Mouse (Mus musculus) ES-E14 (cell line): ENCODE data around the gene Psma6. TPM values are rescaled to one million over a fixed set of nuclear protein-coding genes. Genes with fewer than 3 reads are reported as not detected.

ENCODE experiments used
- DNase-seq: peaks from one replicate; pipeline ENCODE4 v3.0.0-alpha.2; 2013; ENCODE audit warnings: low read depth, low spot score
- H3K27ac ChIP-seq: 2 replicates; pipeline ENCODE4 v1.5.1; 2012; ENCODE audit warnings: low read depth, mild to moderate bottlenecking, low read length, moderate library complexity, mixed read lengths; ENCODE audit not compliant: poor library complexity, insufficient read depth, severe bottlenecking
- H3K36me3 ChIP-seq: 2 replicates; pipeline ENCODE4 v1.6.1; 2012; ENCODE audit warnings: mild to moderate bottlenecking, low read length, moderate library complexity, mixed read lengths; ENCODE audit not compliant: control insufficient read depth, poor library complexity, insufficient read depth, severe bottlenecking
- H3K4me1 ChIP-seq, 2 experiments: fragments of 150-350 bp in 1 of 2; sonication (generic) in 1 of 2; 2 replicates each; pipeline ENCODE4 v1.6.1; 2012; ENCODE audit warnings: low read length in 2 of 2, mild to moderate bottlenecking in 1 of 2, mixed read lengths in 1 of 2; ENCODE audit not compliant: control insufficient read depth in 2 of 2, insufficient read depth in 2 of 2, poor library complexity in 1 of 2
- H3K4me3 ChIP-seq, 2 experiments: fragments of 150-350 bp in 1 of 2; sonication (generic) in 1 of 2; 2 replicates each; pipeline ENCODE4 v1.5.1; 2012; ENCODE audit warnings: low read length in 2 of 2, low read depth in 1 of 2, mild to moderate bottlenecking in 1 of 2, mixed read lengths in 1 of 2; ENCODE audit not compliant: insufficient read depth in 1 of 2, poor library complexity in 1 of 2, severe bottlenecking in 1 of 2
- H3K9ac ChIP-seq: 2 replicates; pipeline ENCODE4 v1.6.1; 2012; ENCODE audit warnings: low read depth, mild to moderate bottlenecking, low read length, mixed read lengths; ENCODE audit not compliant: poor library complexity, insufficient read depth, severe bottlenecking
- H3K9me3 ChIP-seq: fragments of 150-350 bp; sonication (generic); 2 replicates; pipeline ENCODE4 v1.6.1; 2012; ENCODE audit warnings: low read depth, mild to moderate bottlenecking, low read length; ENCODE audit not compliant: control insufficient read depth, insufficient read depth
- CHD2 ChIP-seq: IDR thresholded peaks from 2 replicates; pipeline ENCODE4 v1.6.1; 2014; ENCODE audit warnings: mild to moderate bottlenecking, low read depth, low read length, inconsistent platforms
- HCFC1 ChIP-seq: IDR thresholded peaks from 2 replicates; pipeline ENCODE4 v1.6.1; 2012; ENCODE audit warnings: low read length, inconsistent platforms, borderline replicate concordance; ENCODE audit not compliant: insufficient read depth
- MAFK ChIP-seq: IDR thresholded peaks from 2 replicates; pipeline ENCODE4 v1.6.1; 2014; ENCODE audit warnings: mild to moderate bottlenecking, low read depth, low read length, inconsistent platforms; ENCODE audit not compliant: insufficient read depth
- ZC3H11A ChIP-seq: IDR thresholded peaks from 2 replicates; pipeline ENCODE4 v1.6.1; 2012; ENCODE audit warnings: low read depth, mild to moderate bottlenecking, inconsistent platforms, low read length, borderline replicate concordance
- ZNF384 ChIP-seq: IDR thresholded peaks from 2 replicates; pipeline ENCODE4 v1.6.1; 2012; ENCODE audit warnings: low read depth, low read length, inconsistent platforms
- in situ Hi-C, 2 experiments: fragments of 600-800 bp; cut with MboI; formaldehyde crosslinking; loops; one replicate each; pipeline ENCODE4 v1.15.1; 2025; ENCODE audit warnings: low sequenced_read_pairs in 2 of 2, inconsistent platforms in 1 of 2; ENCODE audit not compliant: unreplicated experiment in 2 of 2
- total RNA-seq: library from RNA; depleted of rRNA; stranded (reverse); fragments of 300-350 nt; gene quantifications from 2 replicates; pipeline ENCODE4 v1.2.3, GENCODE M21; 2012

Psma6 gene
- total RNA-seq, 1 experiment: 215 TPM

DNA sequence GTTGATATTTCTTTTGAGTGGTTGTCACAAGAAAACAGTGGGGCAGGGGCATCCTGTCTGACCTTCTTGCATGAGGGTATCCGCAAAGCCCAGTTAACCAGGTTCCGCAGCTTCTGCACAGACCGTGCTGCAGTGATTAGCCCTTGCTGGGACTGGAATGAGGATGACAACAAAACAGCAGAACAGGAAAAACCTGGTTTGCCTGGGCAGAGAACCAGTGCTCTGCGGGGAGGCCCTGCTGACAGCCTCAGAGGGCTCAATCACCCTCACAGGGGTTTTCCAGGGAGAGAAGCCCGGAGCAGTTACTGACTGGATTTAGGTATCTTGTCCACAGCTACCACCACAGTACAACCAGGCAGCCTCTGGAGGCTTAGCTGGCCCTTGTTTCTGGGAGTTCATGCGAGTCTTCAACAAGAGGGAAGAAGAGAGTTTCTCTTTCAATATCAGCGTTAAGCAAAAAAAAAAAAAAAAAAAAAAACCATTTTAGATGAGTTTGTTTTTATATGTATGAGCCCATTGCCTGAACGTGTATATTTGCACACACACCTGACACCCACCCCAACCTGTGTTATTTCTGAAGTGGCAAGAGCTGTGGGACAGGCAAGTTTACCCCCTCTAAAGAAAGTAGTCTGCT is 49.9 kb downstream of the Psma6 start:
- peaks cover 2 to 30% of the 10 kb centered on the region in 2 experiments; a peak in 3 of 4 replicates for H3K4me1 ChIP-seq
- in situ Hi-C loops: no loop called here
- H3K9me3 ChIP-seq: no peaks in the 10 kb centered on the region
- no peaks in the 10 kb centered on the region for H3K36me3 ChIP-seq
- no peak for TF ChIP-seq HCFC1
- no peak for TF ChIP-seq ZC3H11A
- TF ChIP-seq MAFK: no peak
- TF ChIP-seq CHD2: 0 out of 2 replicates have a peak, but pooled peaks have one; percentile 26
- TF ChIP-seq ZNF384: no peak
- no peak overlapping the region for H3K9ac ChIP-seq
- H3K27ac ChIP-seq: peak overlapping the region; percentile 5; the same call in 1 of the 2 replicates
- DNase-seq: peak; percentile 36
- H3K4me3 ChIP-seq: peak overlapping the region in 1 of 2 experiments; percentile 11; a peak in 1 of 4 replicates

DNA sequence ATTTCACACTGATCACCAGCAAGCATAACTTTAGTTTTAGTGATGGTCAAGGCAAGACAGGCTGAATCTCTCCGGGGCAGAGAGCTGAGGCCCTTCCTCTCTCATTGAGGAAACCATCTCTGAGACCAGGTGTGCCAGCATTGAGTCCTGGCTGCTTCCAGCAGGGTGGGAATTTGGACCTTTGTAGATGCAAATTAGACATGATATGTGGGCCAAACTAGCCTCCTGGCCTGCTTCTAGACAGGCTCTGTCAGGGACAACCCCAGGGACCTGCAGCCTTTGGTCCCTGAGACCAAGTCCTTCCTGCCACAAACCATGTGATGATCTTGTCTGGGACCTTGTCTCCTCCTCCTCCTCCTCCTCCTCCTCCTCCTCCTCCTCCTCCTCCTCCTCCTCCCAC is 51.1 kb downstream of the Psma6 start:
- Histone ChIP-seq H3K9me3 (no peaks in the 10 kb centered on the region), H3K36me3 (no peaks in the 10 kb centered on the region), H3K27ac (no peak overlapping the region), H3K9ac (no peak overlapping the region), H3K4me3 (no peak overlapping the region), H3K4me1 (peaks cover 2 to 30% of the 10 kb centered on the region in 2 experiments; a peak in 3 of 4 replicates)
- in situ Hi-C loops: no loop called here
- peak; percentile 37 for DNase-seq
- TF ChIP-seq HCFC1 (no peak), CHD2 (no peak), MAFK (no peak), ZC3H11A (no peak), ZNF384 (no peak)

DNA sequence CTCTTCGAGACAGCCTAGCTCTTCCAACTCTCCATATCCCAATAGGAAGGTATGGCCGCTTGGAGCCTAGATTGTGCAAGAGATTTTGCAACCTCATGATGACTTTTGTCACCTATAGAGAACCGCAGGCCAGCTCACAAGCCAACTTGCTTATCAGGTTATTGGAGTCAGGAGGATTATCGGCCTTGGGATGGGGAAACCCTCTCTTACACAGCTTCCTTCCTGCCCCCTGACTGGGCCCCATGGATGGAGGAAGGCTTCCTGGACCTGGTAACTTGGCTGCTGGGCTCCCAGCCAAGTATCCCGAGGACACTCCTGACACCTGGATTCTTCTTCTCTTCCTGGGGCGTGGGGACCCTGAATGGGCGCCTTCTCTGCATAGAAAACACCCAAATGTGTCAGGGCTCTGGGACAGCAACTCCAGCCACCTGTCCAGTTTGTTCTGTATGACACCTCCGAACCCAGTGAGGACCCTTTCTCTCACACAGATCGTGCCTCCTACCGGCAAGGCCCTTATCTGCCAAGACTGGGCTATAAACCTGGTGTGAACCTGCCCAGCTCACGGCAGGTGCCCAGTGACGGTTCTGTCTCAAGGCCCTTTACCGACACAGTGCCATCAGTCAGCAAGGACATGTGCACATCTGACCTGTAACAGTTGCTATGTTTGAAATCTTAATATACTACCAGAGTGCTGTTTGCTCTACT is 53.3 kb downstream of the Psma6 start:
- H3K4me1 ChIP-seq: peaks cover 2 to 35% of the 10 kb centered on the region in 2 experiments; a peak in 3 of 4 replicates
- no peak overlapping the region for H3K9ac ChIP-seq
- H3K36me3 ChIP-seq: no peaks in the 10 kb centered on the region
- no peak for DNase-seq
- H3K4me3 ChIP-seq: no peak overlapping the region
- in situ Hi-C loops: no loop called here
- H3K27ac ChIP-seq: no peak overlapping the region
- no peak for TF ChIP-seq CHD2
- no peak for TF ChIP-seq ZC3H11A
- no peak for TF ChIP-seq ZNF384
- TF ChIP-seq HCFC1: no peak
- no peak for TF ChIP-seq MAFK
- H3K9me3 ChIP-seq: no peaks in the 10 kb centered on the region

DNA sequence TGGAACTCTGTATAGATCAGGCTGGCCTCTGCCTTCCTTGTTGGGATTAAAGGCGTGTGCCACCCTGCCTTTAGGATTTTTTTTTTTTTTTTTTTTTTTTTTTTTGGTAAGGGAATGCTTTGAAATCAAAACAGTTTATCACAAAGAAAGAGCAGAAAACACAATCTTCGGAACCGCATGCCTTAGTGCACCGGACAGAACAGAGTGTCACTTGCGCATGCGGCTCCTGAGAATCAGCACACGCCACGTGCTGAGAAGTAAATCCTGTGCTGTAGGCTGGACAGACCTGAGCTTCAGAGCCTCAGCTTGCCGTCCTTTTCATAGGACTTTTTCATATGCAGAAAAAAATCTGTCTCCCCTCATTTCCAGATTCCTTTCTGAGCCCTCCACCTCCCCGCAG is 54.0 kb downstream of the Psma6 start:
- in situ Hi-C loops: no loop called here
- Histone ChIP-seq H3K4me1 (peaks cover 2 to 35% of the 10 kb centered on the region in 2 experiments; a peak in 3 of 4 replicates), H3K36me3 (no peaks in the 10 kb centered on the region), H3K4me3 (peak overlapping the region; percentile 23 to 44; a peak in 2 of 4 replicates), H3K9me3 (no peaks in the 10 kb centered on the region), H3K9ac (no peak overlapping the region), H3K27ac (no peak overlapping the region)
- DNase-seq: no peak
- no peak for TF ChIP-seq CHD2
- TF ChIP-seq MAFK: no peak
- TF ChIP-seq ZNF384: 0 out of 2 replicates have a peak, but pooled peaks have one; percentile 59
- no peak for TF ChIP-seq ZC3H11A
